Mouse (Mus musculus): ENCODE data around the gene Ctsf.

Gene Ctsf

GRCm38 (mm10) chr19:4909376-4909775 is 54.4 kb downstream of the Ctsf start:
- Histone ChIP-seq H3K36me3 (ENCODE audit: insufficient read depth, low read length) (peaks cover 74% of the 10 kb centered on the region), H3K9me3 (ENCODE audit: low read length) (no peaks in the 10 kb centered on the region), H3K27me3 (ENCODE audit: insufficient read depth, low read length) (no peaks in the 10 kb centered on the region), H3K4me1 (replicated peaks; ENCODE audit: low read depth, low read length) (peaks cover 29% of the 10 kb centered on the region), H3K4me3 (replicated peaks; ENCODE audit: low read length) (no peak overlapping the region)
- TF ChIP-seq CTCF (conservative IDR thresholded peaks at IDR 0.05; ENCODE audit: low read length): no peak
- TF ChIP-seq POU5F1 (IDR thresholded peaks at IDR 0.05; ENCODE audit: borderline replicate concordance, low read length): no peak
- no peak for TF ChIP-seq NANOG (IDR thresholded peaks at IDR 0.05; ENCODE audit: borderline replicate concordance, low read length)
